Mouse (Mus musculus): ENCODE data around the gene Apol11b. TPM values are rescaled to one million over a fixed set of nuclear protein-coding genes. Genes with fewer than 3 reads are reported as not detected.

Apol11b gene
- polyA plus RNA-seq, 1 experiment, result not detected

GRCm38 (mm10) chr15:77598958-77599357 lies 44.1 kb downstream of the Apol11b start, which contains the start of gene Gm36245:
TSS of gene Gm36245 (plus strand) at chr15:77599258.
- no peak for TF ChIP-seq POLR2A (IDR thresholded peaks at IDR 0.05; ENCODE audit: low read depth, low read length)
- TF ChIP-seq CTCF (IDR thresholded peaks at IDR 0.05; ENCODE audit: borderline replicate concordance, insufficient read depth, low read length), result no peak
- H3K4me1 ChIP-seq (ENCODE audit: control insufficient read depth, insufficient read depth, low read length), result no peaks in the 10 kb centered on the region
- H3K4me3 ChIP-seq (ENCODE audit: insufficient read depth, low read length), result no peak within 1 kb of the TSS
- H3K27ac ChIP-seq (ENCODE audit: insufficient read depth, low read length), result no peak within 1 kb of the TSS

GRCm38 (mm10) chr15:77598429-77598828 lies 44.7 kb downstream of the Apol11b start:
- Histone ChIP-seq H3K4me1 (ENCODE audit: control insufficient read depth, insufficient read depth, low read length) (no peaks in the 10 kb centered on the region), H3K4me3 (ENCODE audit: insufficient read depth, low read length) (no peak overlapping the region), H3K27ac (ENCODE audit: insufficient read depth, low read length) (no peak overlapping the region)
- TF ChIP-seq POLR2A (IDR thresholded peaks at IDR 0.05; ENCODE audit: low read depth, low read length) (no peak), CTCF (IDR thresholded peaks at IDR 0.05; ENCODE audit: borderline replicate concordance, insufficient read depth, low read length) (no peak)

GRCm38 (mm10) chr15:77595961-77596360 lies 47.1 kb downstream of the Apol11b start, which contains the start of gene Apol10b:
TSS of gene Apol10b (minus strand) at chr15:77596125.
- no peak within 1 kb of the TSS for H3K27ac ChIP-seq (ENCODE audit: insufficient read depth, low read length)
- H3K4me1 ChIP-seq (ENCODE audit: control insufficient read depth, insufficient read depth, low read length), result no peaks in the 10 kb centered on the region
- H3K4me3 ChIP-seq (ENCODE audit: insufficient read depth, low read length), result no peak within 1 kb of the TSS
- TF ChIP-seq CTCF (IDR thresholded peaks at IDR 0.05; ENCODE audit: borderline replicate concordance, insufficient read depth, low read length), result no peak
- no peak for TF ChIP-seq POLR2A (IDR thresholded peaks at IDR 0.05; ENCODE audit: low read depth, low read length)

GRCm38 (mm10) chr15:77593557-77593956 lies 49.5 kb downstream of the Apol11b start:
- no peak for TF ChIP-seq CTCF (IDR thresholded peaks at IDR 0.05; ENCODE audit: borderline replicate concordance, insufficient read depth, low read length)
- no peak for TF ChIP-seq POLR2A (IDR thresholded peaks at IDR 0.05; ENCODE audit: low read depth, low read length)
- no peak overlapping the region for H3K4me3 ChIP-seq (ENCODE audit: insufficient read depth, low read length)
- H3K4me1 ChIP-seq (ENCODE audit: control insufficient read depth, insufficient read depth, low read length), result no peaks in the 10 kb centered on the region
- H3K27ac ChIP-seq (ENCODE audit: insufficient read depth, low read length), result no peak overlapping the region

GRCm38 (mm10) chr15:77590881-77591280 lies 52.2 kb downstream of the Apol11b start:
- H3K27ac ChIP-seq (ENCODE audit: insufficient read depth, low read length), result no peak overlapping the region
- no peaks in the 10 kb centered on the region for H3K4me1 ChIP-seq (ENCODE audit: control insufficient read depth, insufficient read depth, low read length)
- no peak for TF ChIP-seq CTCF (IDR thresholded peaks at IDR 0.05; ENCODE audit: borderline replicate concordance, insufficient read depth, low read length)
- TF ChIP-seq POLR2A (IDR thresholded peaks at IDR 0.05; ENCODE audit: low read depth, low read length), result no peak
- H3K4me3 ChIP-seq (ENCODE audit: insufficient read depth, low read length), result no peak overlapping the region

- Histone ChIP-seq H3K27ac (ENCODE audit: insufficient read depth, low read length) (no peak overlapping the region), H3K4me3 (ENCODE audit: insufficient read depth, low read length) (no peak overlapping the region), H3K4me1 (ENCODE audit: control insufficient read depth, insufficient read depth, low read length) (no peaks in the 10 kb centered on the region)
- TF ChIP-seq CTCF (IDR thresholded peaks at IDR 0.05; ENCODE audit: borderline replicate concordance, insufficient read depth, low read length), result no peak
- TF ChIP-seq POLR2A (IDR thresholded peaks at IDR 0.05; ENCODE audit: low read depth, low read length), result no peak
These were observed 54.1 kb downstream of the Apol11b start for GRCm38 (mm10) chr15:77588981-77589380.

- H3K4me3 ChIP-seq (ENCODE audit: insufficient read depth, low read length), result no peak overlapping the region
- no peak overlapping the region for H3K27ac ChIP-seq (ENCODE audit: insufficient read depth, low read length)
- H3K4me1 ChIP-seq (ENCODE audit: control insufficient read depth, insufficient read depth, low read length), result no peaks in the 10 kb centered on the region
- TF ChIP-seq CTCF (IDR thresholded peaks at IDR 0.05; ENCODE audit: borderline replicate concordance, insufficient read depth, low read length) (no peak), POLR2A (IDR thresholded peaks at IDR 0.05; ENCODE audit: low read depth, low read length) (no peak)
These were observed 56.1 kb downstream of the Apol11b start for GRCm38 (mm10) chr15:77587026-77587425.

Other genes starting within 250 kb of the Apol11b start
- gene Apol7a, start 244.2 kb downstream of the Apol11b start, polyA plus RNA-seq (2011; ENCODE audit: insufficient read length, low read depth, missing spikeins), result 0.76 and 1.3 TPM in 2 replicates
- gene Apol9a, start 232.2 kb downstream of the Apol11b start, polyA plus RNA-seq (2011; ENCODE audit: insufficient read length, low read depth, missing spikeins), result 3.9 and 5.5 TPM in 2 replicates
- not detected in 2 replicates for gene Apol7b, start 195.8 kb downstream of the Apol11b start, polyA plus RNA-seq (2011; ENCODE audit: insufficient read length, low read depth, missing spikeins)
- gene Apol10a, start 166.2 kb downstream of the Apol11b start, polyA plus RNA-seq (2011; ENCODE audit: insufficient read length, low read depth, missing spikeins), result not detected in 2 replicates
- gene Apol11a, start 135.0 kb downstream of the Apol11b start, polyA plus RNA-seq (2011; ENCODE audit: insufficient read length, low read depth, missing spikeins), result not detected in 2 replicates
- not detected in 2 replicates for gene Apol7c, start 110.0 kb downstream of the Apol11b start, polyA plus RNA-seq (2011; ENCODE audit: insufficient read length, low read depth, missing spikeins)
- not detected in 2 replicates for gene 1700025B11Rik, start 81.4 kb downstream of the Apol11b start, polyA plus RNA-seq (2011; ENCODE audit: insufficient read length, low read depth, missing spikeins)
- 0.30 and 0.48 TPM in 2 replicates for gene Apol10b, start 47.2 kb downstream of the Apol11b start, polyA plus RNA-seq (2011; ENCODE audit: insufficient read length, low read depth, missing spikeins)
- not detected in 2 replicates for gene Gm36245, start 44.0 kb downstream of the Apol11b start, polyA plus RNA-seq (2011; ENCODE audit: insufficient read length, low read depth, missing spikeins)
- gene Apol7e, start 55.6 kb upstream of the Apol11b start, polyA plus RNA-seq (2011; ENCODE audit: insufficient read length, low read depth, missing spikeins), result not detected in 2 replicates
- 0.46 and 1.3 TPM in 2 replicates for gene Apol9b, start 85.8 kb upstream of the Apol11b start, polyA plus RNA-seq (2011; ENCODE audit: insufficient read length, low read depth, missing spikeins)
- 0.58 and 2.6 TPM in 2 replicates for gene Apol8, start 113.7 kb upstream of the Apol11b start, polyA plus RNA-seq (2011; ENCODE audit: insufficient read length, low read depth, missing spikeins)
- gene Myh9, start 198.9 kb upstream of the Apol11b start, polyA plus RNA-seq (2011; ENCODE audit: insufficient read length, low read depth, missing spikeins), result 718 and 1,071 TPM in 2 replicates

All from embryonic fibroblast, embryonic 13.5 days (primary cell).